Mouse (Mus musculus) megakaryocyte-erythroid progenitor cell, adult 5 weeks (primary cell): ENCODE measurements around the gene Rtcb. TPM values are rescaled to one million over a fixed set of nuclear protein-coding genes. Genes with fewer than 3 reads are reported as not detected.

Experiments
- polyA plus RNA-seq: library from polyadenylated mRNA; stranded (reverse); fragments of >175 nt; gene quantifications from 2 replicates; pipeline ENCODE4 v1.2.3, GENCODE M21; 2012

Gene Rtcb
- 62.6 and 70.3 TPM in 2 replicates for polyA plus RNA-seq

DNA sequence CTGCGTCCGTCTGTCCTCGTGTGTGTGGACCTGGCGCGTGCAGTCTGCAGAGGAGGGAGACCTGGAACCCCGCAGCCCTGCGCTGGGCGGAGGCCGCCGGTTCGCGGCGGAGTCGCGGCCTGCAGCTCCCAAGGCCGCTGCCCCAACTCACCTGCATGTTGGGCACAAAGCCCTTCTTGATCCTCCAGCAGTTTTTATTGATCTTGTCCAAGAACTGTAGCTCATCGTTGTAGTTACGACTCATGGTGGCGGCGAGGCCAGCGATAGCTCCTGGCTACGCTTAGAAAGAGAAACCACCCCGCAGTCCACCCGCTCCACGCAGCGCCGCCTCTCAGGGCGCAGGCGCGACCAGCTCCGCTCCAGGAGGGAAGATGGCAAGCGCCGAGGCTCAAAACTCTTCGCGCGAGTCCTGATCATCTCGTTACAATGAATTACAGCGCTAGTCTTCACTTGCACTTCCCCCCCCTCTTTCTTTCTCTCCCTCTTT, at the start of gene Rtcb:
TSS of gene Rtcb (minus strand) at position 360 of the 487 bp plus-strand sequence.

DNA sequence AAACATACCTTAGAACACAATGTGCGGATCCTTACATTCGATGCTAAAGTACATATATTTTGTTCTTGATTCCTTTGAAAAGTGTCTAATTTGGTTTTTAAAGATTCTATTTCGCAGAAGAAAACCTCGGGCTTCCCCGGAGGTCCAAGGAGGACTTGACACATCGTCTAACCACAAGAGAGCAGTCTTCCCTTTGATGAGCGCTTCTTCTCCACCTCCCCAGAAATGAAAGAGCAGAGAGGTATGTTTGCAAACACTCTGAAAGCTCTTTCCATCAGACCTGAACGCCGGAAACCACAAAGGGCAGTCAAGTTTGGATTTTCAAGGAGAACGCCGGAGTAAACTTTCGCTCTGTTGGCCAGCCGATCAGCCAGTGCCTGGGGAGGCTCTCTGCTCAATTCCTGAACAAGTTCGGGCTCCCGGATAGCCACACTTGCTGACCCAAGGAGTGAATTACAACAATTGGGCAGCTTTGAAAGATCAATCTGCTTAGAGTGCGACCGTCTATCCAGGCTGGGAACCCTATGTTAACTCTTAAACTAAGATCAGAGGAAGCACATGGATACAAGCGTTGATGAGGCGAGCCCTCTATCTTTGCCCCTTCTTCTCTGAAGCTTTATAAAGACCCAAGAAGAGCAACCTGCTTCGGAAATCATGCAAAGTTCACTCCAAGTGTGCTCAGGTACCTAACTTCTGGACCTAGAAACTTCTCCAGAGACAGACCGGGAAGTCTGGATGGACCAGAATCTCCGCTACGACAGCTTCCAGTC, 29.8 kb downstream of the Rtcb start, which contains the start of gene Ascl4:
TSS of gene Ascl4 (plus strand) at position 6 of the 770 bp plus-strand sequence.

DNA sequence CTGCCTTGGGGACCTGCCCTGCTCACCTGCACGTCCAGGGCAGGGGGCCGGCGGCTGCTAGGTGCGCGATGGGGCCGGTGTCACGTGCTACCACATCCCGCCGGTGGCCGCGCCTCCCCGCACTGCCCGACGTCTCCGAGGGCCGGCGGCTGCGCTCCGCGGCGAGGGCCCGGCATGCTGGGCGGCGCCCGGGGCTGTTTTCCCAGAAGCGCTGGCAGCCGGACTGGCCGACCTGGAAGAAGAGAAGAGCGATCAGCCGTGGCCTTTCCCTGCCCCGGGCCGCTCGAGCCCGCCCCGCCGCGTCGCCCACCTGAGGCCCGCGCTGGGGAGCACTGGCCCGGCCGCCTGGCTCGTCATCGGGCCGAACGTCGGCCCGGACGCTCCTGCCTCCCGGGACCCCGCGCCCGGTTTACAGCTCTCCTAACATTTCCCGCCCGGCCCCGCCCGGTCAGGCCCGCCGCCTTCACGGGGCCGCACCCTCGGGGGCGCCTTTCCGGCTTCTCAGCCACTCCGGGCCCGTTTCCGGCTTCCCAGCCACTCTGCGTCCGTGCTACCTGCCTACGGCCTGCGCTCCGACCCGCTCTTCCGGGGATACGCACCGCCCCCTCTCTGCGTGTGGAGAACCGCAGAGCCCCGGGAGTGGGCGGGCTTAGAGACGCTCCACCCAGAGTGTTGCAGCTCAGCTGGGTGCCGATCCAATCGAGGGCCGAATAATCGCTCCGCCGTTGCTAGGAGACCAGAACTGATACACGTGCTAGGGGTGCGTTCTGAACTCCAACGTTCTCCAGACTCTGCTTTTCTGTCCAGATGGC, 40.9 kb downstream of the Rtcb start, which contains the start of gene Prdm4:
TSS of gene Prdm4 (minus strand) at position 645 of the 812 bp plus-strand sequence.

Other genes with a start within 250 kb of the Rtcb start
- 20.3 and 27.1 TPM in 2 replicates for gene Pwp1, start 128.3 kb downstream of the Rtcb start, polyA plus RNA-seq
- 17.1 TPM in 2 replicates for gene Prdm4, start 40.7 kb downstream of the Rtcb start, polyA plus RNA-seq
- not detected in 2 replicates for gene Ascl4, start 30.1 kb downstream of the Rtcb start, polyA plus RNA-seq
- gene Bpifc, start 54.1 kb upstream of the Rtcb start, polyA plus RNA-seq, result 0.26 and 1.00 TPM in 2 replicates
- gene Fbxo7, start 64.1 kb upstream of the Rtcb start, polyA plus RNA-seq, result 19.9 and 28.0 TPM in 2 replicates